ENCODE assay signal across 14 mouse cellular contexts in the genomic region with DNA sequence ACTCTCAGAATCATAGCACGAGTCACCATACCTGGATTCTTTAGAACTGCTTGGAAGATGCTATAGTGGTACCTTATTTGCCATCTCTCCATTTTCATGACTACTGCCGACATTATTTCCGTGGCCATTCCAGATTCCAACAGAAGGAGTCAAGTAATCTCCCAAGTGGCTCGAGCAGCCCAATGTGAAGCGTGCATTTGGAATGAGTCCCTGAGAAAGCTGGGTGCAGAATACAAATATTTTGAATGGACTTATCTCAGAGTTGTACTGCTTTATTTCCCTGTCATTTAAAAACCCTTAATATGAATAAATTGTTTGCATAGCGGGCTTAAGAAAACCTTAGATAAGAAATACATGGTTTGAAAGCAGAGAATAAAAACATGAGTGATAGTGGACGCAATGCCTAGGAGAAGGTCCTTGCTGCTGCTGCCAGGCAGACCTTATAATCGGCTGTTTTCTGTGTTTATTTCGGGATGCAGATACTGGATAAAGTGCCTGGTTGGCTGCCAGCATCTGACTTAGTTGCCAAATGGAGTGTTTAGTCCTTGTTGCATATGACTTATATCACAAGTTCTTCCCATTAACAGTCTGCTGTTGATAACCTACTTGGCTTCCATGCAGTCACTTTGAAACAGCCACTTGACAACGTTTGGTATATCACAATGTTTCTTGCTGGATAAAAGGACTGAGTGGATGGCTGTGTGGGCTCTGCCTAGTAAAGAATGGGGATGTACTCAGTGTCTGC.
DNase-seq lines count a peak whose midpoint lies in the region; ATAC-seq and TF ChIP-seq lines count a peak whose summit lies in the region.
"Had no signal": no experiment of that assay in that cellular context is flagged by ENCODE, and none has a peak within 500 bp of the region (broad histone marks: within the 10 kb centered on the region; RNA-seq: fewer than 3 reads in every experiment).

No protein-coding gene starts in this region.

- peak; percentile 63 to 65 for DNase-seq in heart, adult 18-20 months
- DNase-seq in heart, postnatal 25 days (ENCODE audit: low spot score), result no peak
- DNase-seq in lung, postnatal 0 days (ENCODE audit: low spot score), result peak; percentile 7
- no peak for DNase-seq in lung, postnatal 25 days (ENCODE audit: low spot score)
- peak; percentile 43 for DNase-seq in heart, adult 8-10 months (ENCODE audit: low spot score)
- no peak for DNase-seq in testis, postnatal 14 days (ENCODE audit: low spot score)
- DNase-seq: cerebellum, adult 9-11 months; gastrocnemius, postnatal 10 days; midbrain, embryonic 14.5 days; thymus, postnatal 25 days had no signal

- intact Hi-C loops in heart, postnatal 25 days (cut with DNase I), result no loop called here

- H3K4me3 ChIP-seq in lung, postnatal 0 days (ENCODE audit: low read depth, low read length), result no peak overlapping the region
- no peak overlapping the region for H3K4me3 ChIP-seq in heart, embryonic 16.5 days (ENCODE audit: low read length)

- no peaks in the 10 kb centered on the region for H3K27me3 ChIP-seq in lung, postnatal 0 days (replicated peaks; ENCODE audit: insufficient read depth, low read length)
- H3K27me3 ChIP-seq in heart, embryonic 16.5 days (ENCODE audit: control insufficient read depth, insufficient read depth, low read length), result peaks cover 18% of the 10 kb centered on the region

- TF ChIP-seq CTCF in lung, postnatal 0 days (IDR thresholded peaks at IDR 0.05), result no peak

- no peaks in the 10 kb centered on the region for H3K4me1 ChIP-seq in lung, postnatal 0 days (ENCODE audit: insufficient read depth, low read depth, low read length)
- H3K4me1 ChIP-seq in heart, embryonic 16.5 days (ENCODE audit: control insufficient read depth, insufficient read depth, low read length), result peaks cover 13% of the 10 kb centered on the region

- no peak for TF ChIP-seq EP300 in lung, postnatal 0 days (IDR thresholded peaks at IDR 0.05)

- ATAC-seq in lung, postnatal 0 days, result no peak
- ATAC-seq in heart, embryonic 16.5 days (replicated peaks; ENCODE audit: extremely low read depth, insufficient read depth, low FRiP score), result peak; percentile 89
- ATAC-seq in monocyte, adult 5-6 weeks (replicated peaks; ENCODE audit: insufficient number of reproducible peaks, low FRiP score, low TSS enrichment, poor library complexity, severe bottlenecking), result no peak
- ATAC-seq: inflammation-experienced regulatory T-cells, adult 6 months had no signal

- no peak overlapping the region for H3K9ac ChIP-seq in lung, postnatal 0 days (replicated peaks; ENCODE audit: low read depth)
- H3K9ac ChIP-seq in heart, embryonic 16.5 days (ENCODE audit: low read length), result no peak overlapping the region

- H3K27ac ChIP-seq in lung, postnatal 0 days (ENCODE audit: low read length), result no peak overlapping the region
- H3K27ac ChIP-seq in heart, embryonic 16.5 days (ENCODE audit: low read length), result peak overlapping the region; percentile 37; the same call in 1 of the 2 replicates

- H3K4me2 ChIP-seq in lung, postnatal 0 days (replicated peaks; ENCODE audit: low read depth, low read length), result no peak overlapping the region
- peak overlapping the region; percentile 36 for H3K4me2 ChIP-seq in heart, embryonic 16.5 days (ENCODE audit: low read depth, low read length)
- H3K4me2 ChIP-seq: liver, embryonic 11.5 days had no signal

- H3K36me3 ChIP-seq in lung, postnatal 0 days (ENCODE audit: insufficient read depth, low read length), result no peaks in the 10 kb centered on the region
- H3K36me3 ChIP-seq in heart, embryonic 16.5 days (ENCODE audit: control insufficient read depth, insufficient read depth), result no peaks in the 10 kb centered on the region

- WGBS in lung, postnatal 0 days, result 42% methylated on average over 10 of the region's 10 CpGs
- 29% methylated on average over 10 of the region's 10 CpGs for WGBS in heart, embryonic 16.5 days

- no peaks in the 10 kb centered on the region for H3K9me3 ChIP-seq in lung, postnatal 0 days (ENCODE audit: low read length)
- H3K9me3 ChIP-seq in heart, embryonic 16.5 days (replicated peaks; ENCODE audit: control insufficient read depth, low read length), result no peaks in the 10 kb centered on the region

Comparison
In these comparisons a context has a peak if more than half of its experiments do, and no peak if none do; other contexts are left out.
1. DNase-seq: peak in heart, adult 18-20 months (2 of 2), lung, postnatal 0 days (single experiment) and heart, adult 8-10 months (single experiment); none in heart, postnatal 25 days (single experiment), lung, postnatal 25 days (single experiment) and testis, postnatal 14 days (single experiment).